Mouse (Mus musculus) bone marrow macrophage, adult 2 months (primary cell): ENCODE results near the gene Utp18.

Source experiments
- CTCF ChIP-seq: IDR thresholded peaks from 2 replicates; pipeline ENCODE4 v1.5.1; 2012; ENCODE audit warnings: low read depth, mild to moderate bottlenecking, low read length, moderate library complexity
- POLR2A ChIP-seq: IDR thresholded peaks from 2 replicates; pipeline ENCODE4 v1.6.1; 2012; ENCODE audit warnings: mild to moderate bottlenecking, low read depth, low read length, borderline replicate concordance

DNA sequence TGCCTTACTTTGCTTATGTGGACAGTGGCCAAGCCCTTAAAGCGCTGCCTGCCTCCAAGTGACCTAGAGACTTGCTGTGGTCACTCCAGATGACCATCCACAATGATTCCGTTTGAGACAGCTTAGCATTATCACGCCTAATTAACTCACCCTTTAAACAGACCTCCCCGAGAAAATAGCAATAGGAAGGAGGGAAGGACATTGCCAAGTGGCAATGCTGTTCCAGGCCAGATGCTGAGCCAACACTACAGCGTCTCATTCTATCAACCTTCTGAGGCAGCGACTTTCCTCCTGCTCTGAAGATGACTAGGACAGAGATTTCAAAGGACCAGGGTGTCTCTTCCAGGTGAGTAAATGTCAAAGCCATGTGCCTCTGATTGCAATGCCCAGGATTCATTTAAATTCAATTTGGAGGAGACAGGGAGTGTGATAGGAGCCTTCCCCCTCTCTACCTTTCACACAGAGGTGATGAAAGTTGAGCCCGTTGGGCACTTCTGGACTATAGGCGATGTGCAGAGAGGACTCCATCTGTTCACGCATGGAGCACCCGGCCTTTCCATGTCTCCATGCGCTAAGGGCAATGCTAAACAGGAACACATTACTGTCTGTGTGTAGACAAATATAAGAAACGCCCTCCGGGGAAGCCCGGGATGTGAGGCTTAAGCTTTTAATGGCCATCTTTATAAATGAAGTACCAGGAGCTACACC is 56.8 kb downstream of the Utp18 start:
- TF ChIP-seq POLR2A (no peak), CTCF (no peak)
